Mouse (Mus musculus) heart, embryonic 15.5 days (tissue): ENCODE measurements around the gene Cdc42bpa. TPM values are rescaled to one million over a fixed set of nuclear protein-coding genes. Genes with fewer than 3 reads are reported as not detected.

Experiments used
- ATAC-seq: fragments of 200-750 bp; cut with Nextera tagmentation; replicated peaks from 2 replicates; pipeline ENCODE4 v1.8.0; 2017; ENCODE audit warnings: low read depth, moderate TSS enrichment; ENCODE audit not compliant: insufficient number of reproducible peaks, insufficient read depth, low FRiP score
- H3K27ac ChIP-seq: fragments of 300-500 bp; sonication (generic); 2 replicates; pipeline ENCODE4 v1.5.1; 2015; ENCODE audit warnings: mild to moderate bottlenecking, inconsistent platforms
- H3K27me3 ChIP-seq: fragments of 300-500 bp; sonication (generic); 2 replicates; pipeline ENCODE4 v1.6.1; 2015; ENCODE audit warnings: inconsistent platforms
- H3K36me3 ChIP-seq: fragments of 300-500 bp; sonication (generic); 2 replicates; pipeline ENCODE4 v1.6.1; 2015; ENCODE audit warnings: mild to moderate bottlenecking, inconsistent platforms
- H3K4me1 ChIP-seq: fragments of 300-500 bp; sonication (generic); replicated peaks from 2 replicates; pipeline ENCODE4 v1.6.1; 2015; ENCODE audit warnings: inconsistent platforms
- H3K4me2 ChIP-seq: fragments of 300-500 bp; sonication (generic); 2 replicates; pipeline ENCODE4 v1.6.1; 2015; ENCODE audit warnings: inconsistent platforms, mild to moderate bottlenecking, moderate library complexity
- H3K4me3 ChIP-seq: fragments of 300-500 bp; sonication (generic); 2 replicates; pipeline ENCODE4 v1.5.1; 2015; ENCODE audit warnings: mild to moderate bottlenecking, inconsistent platforms
- H3K9ac ChIP-seq: fragments of 300-500 bp; sonication (generic); 2 replicates; pipeline ENCODE4 v1.6.1; 2015; ENCODE audit warnings: mild to moderate bottlenecking, inconsistent platforms
- H3K9me3 ChIP-seq: fragments of 300-500 bp; sonication (generic); replicated peaks from 2 replicates; pipeline ENCODE4 v1.6.1; 2016; ENCODE audit warnings: inconsistent platforms
- WGBS: fragments of 180-500 bp; shearing (Covaris S2); methylation state at CpG from one replicate; pipeline ENCODE4 v1.1.7; 2015; ENCODE audit warnings: mixed read lengths; 5-methylcytosine and 5-hydroxymethylcytosine counted together
- polyA plus RNA-seq: library from polyadenylated mRNA; unstranded; fragments of >200 nt; fragmentation: Nextera tagmentation; extraction: Ambion mirVana; gene quantifications from 2 replicates; pipeline ENCODE4 v1.2.1, GENCODE M21; 2015

Gene Cdc42bpa
- polyA plus RNA-seq, 1 experiment from 2014 or later = 11.4 TPM

GRCm38 (mm10) chr1:180045172-180045571 lies 84.9 kb downstream of the Cdc42bpa start:
- Histone ChIP-seq H3K27me3 (no peaks in the 10 kb centered on the region), H3K4me3 (no peak overlapping the region), H3K36me3 (peaks cover 23% of the 10 kb centered on the region), H3K4me2 (no peak overlapping the region), H3K9ac (no peak overlapping the region), H3K27ac (no peak overlapping the region), H3K9me3 (no peaks in the 10 kb centered on the region), H3K4me1 (no peaks in the 10 kb centered on the region)
- ATAC-seq = no peak

- WGBS = 96% methylated on average over 1 of the region's 1 CpGs
- H3K9ac ChIP-seq = no peak overlapping the region
- no peak overlapping the region for H3K27ac ChIP-seq
- H3K4me3 ChIP-seq = no peak overlapping the region
- H3K4me1 ChIP-seq = no peaks in the 10 kb centered on the region
- H3K27me3 ChIP-seq = no peaks in the 10 kb centered on the region
- no peak for ATAC-seq
- H3K36me3 ChIP-seq = no peaks in the 10 kb centered on the region; the same call in 1 of the 2 replicates
- no peak overlapping the region for H3K4me2 ChIP-seq
- no peaks in the 10 kb centered on the region for H3K9me3 ChIP-seq
These were observed 128.9 kb downstream of the Cdc42bpa start for GRCm38 (mm10) chr1:180089176-180089575.

GRCm38 (mm10) chr1:180098426-180098825 lies 138.2 kb downstream of the Cdc42bpa start:
- no peaks in the 10 kb centered on the region for H3K4me1 ChIP-seq
- no peak for ATAC-seq
- no peak overlapping the region for H3K4me2 ChIP-seq
- no peaks in the 10 kb centered on the region for H3K27me3 ChIP-seq
- peaks cover 7% of the 10 kb centered on the region for H3K36me3 ChIP-seq
- H3K27ac ChIP-seq = no peak overlapping the region
- H3K4me3 ChIP-seq = no peak overlapping the region
- H3K9me3 ChIP-seq = no peaks in the 10 kb centered on the region
- H3K9ac ChIP-seq = no peak overlapping the region
- WGBS = 96% methylated on average over 5 of the region's 5 CpGs

GRCm38 (mm10) chr1:180104567-180104966 lies 144.3 kb downstream of the Cdc42bpa start:
- no peaks in the 10 kb centered on the region for H3K4me1 ChIP-seq
- WGBS = 68% methylated on average over 3 of the region's 3 CpGs
- no peak for ATAC-seq
- H3K36me3 ChIP-seq = 0 out of 2 replicates have a peak, but pooled peaks cover 3% of the 10 kb centered on the region
- H3K4me2 ChIP-seq = no peak overlapping the region
- H3K9ac ChIP-seq = no peak overlapping the region
- H3K27me3 ChIP-seq = no peaks in the 10 kb centered on the region
- H3K9me3 ChIP-seq = no peaks in the 10 kb centered on the region
- H3K4me3 ChIP-seq = no peak overlapping the region
- no peak overlapping the region for H3K27ac ChIP-seq

- no peak overlapping the region for H3K27ac ChIP-seq
- no peak for ATAC-seq
- no peaks in the 10 kb centered on the region for H3K27me3 ChIP-seq
- no peak overlapping the region for H3K4me2 ChIP-seq
- 66% methylated on average over 5 of the region's 5 CpGs for WGBS
- peaks cover 6% of the 10 kb centered on the region; the same call in 1 of the 2 replicates for H3K36me3 ChIP-seq
- H3K9me3 ChIP-seq = no peaks in the 10 kb centered on the region
- no peaks in the 10 kb centered on the region for H3K4me1 ChIP-seq
- H3K4me3 ChIP-seq = no peak overlapping the region
- H3K9ac ChIP-seq = no peak overlapping the region
These were observed 148.8 kb downstream of the Cdc42bpa start for GRCm38 (mm10) chr1:180109050-180109449.

- no peaks in the 10 kb centered on the region for H3K4me1 ChIP-seq
- ATAC-seq = no peak
- peaks cover 4% of the 10 kb centered on the region; the same call in 1 of the 2 replicates for H3K36me3 ChIP-seq
- no peak overlapping the region for H3K9ac ChIP-seq
- no peak overlapping the region for H3K4me2 ChIP-seq
- H3K9me3 ChIP-seq = no peaks in the 10 kb centered on the region
- H3K4me3 ChIP-seq = no peak overlapping the region
- H3K27me3 ChIP-seq = no peaks in the 10 kb centered on the region
- 86% methylated on average over 1 of the region's 1 CpGs for WGBS
- no peak overlapping the region for H3K27ac ChIP-seq
These were observed 156.3 kb downstream of the Cdc42bpa start for GRCm38 (mm10) chr1:180116525-180116924.

GRCm38 (mm10) chr1:180118233-180118632 lies 158.0 kb downstream of the Cdc42bpa start:
- Histone ChIP-seq H3K36me3 (peaks cover 4% of the 10 kb centered on the region; the same call in 1 of the 2 replicates), H3K4me2 (no peak overlapping the region), H3K4me3 (no peak overlapping the region), H3K9me3 (no peaks in the 10 kb centered on the region), H3K4me1 (no peaks in the 10 kb centered on the region), H3K27ac (no peak overlapping the region), H3K27me3 (no peaks in the 10 kb centered on the region), H3K9ac (no peak overlapping the region)
- ATAC-seq = no peak
- 83% methylated on average over 8 of the region's 8 CpGs for WGBS

- no peak for ATAC-seq
These were observed 168.0 kb downstream of the Cdc42bpa start for GRCm38 (mm10) chr1:180128077-180128792.

GRCm38 (mm10) chr1:180131402-180131801 lies 171.1 kb downstream of the Cdc42bpa start:
- Histone ChIP-seq H3K9ac (no peak overlapping the region), H3K36me3 (peaks cover 5% of the 10 kb centered on the region; the same call in 1 of the 2 replicates), H3K4me3 (no peak overlapping the region), H3K4me1 (no peaks in the 10 kb centered on the region), H3K4me2 (no peak overlapping the region), H3K27me3 (no peaks in the 10 kb centered on the region), H3K9me3 (no peaks in the 10 kb centered on the region), H3K27ac (no peak overlapping the region)
- ATAC-seq = no peak
- 62% methylated on average over 3 of the region's 3 CpGs for WGBS

More at GRCm38 (mm10) chr1:180128077-180128792, 168.0 kb downstream of the Cdc42bpa start:
- no peaks in the 10 kb centered on the region for H3K27me3 ChIP-seq
- no peak overlapping the region for H3K4me2 ChIP-seq
- 82% methylated on average over 5 of the region's 5 CpGs for WGBS
- H3K36me3 ChIP-seq = 0 out of 2 replicates have a peak, but pooled peaks cover 3% of the 10 kb centered on the region
- H3K27ac ChIP-seq = no peak overlapping the region
- H3K9ac ChIP-seq = no peak overlapping the region
- H3K9me3 ChIP-seq = no peaks in the 10 kb centered on the region
- H3K4me3 ChIP-seq = no peak overlapping the region
- H3K4me1 ChIP-seq = no peaks in the 10 kb centered on the region

GRCm38 (mm10) chr1:180132187-180132586 lies 171.9 kb downstream of the Cdc42bpa start:
- Histone ChIP-seq H3K4me1 (no peaks in the 10 kb centered on the region), H3K9ac (no peak overlapping the region), H3K9me3 (no peaks in the 10 kb centered on the region), H3K4me2 (no peak overlapping the region), H3K27me3 (no peaks in the 10 kb centered on the region), H3K4me3 (no peak overlapping the region), H3K27ac (no peak overlapping the region), H3K36me3 (peaks cover 13% of the 10 kb centered on the region; the same call in 1 of the 2 replicates)
- 92% methylated on average over 4 of the region's 4 CpGs for WGBS
- ATAC-seq = no peak

GRCm38 (mm10) chr1:180139158-180139557 lies 178.9 kb downstream of the Cdc42bpa start:
- Histone ChIP-seq H3K9me3 (no peaks in the 10 kb centered on the region), H3K4me1 (no peaks in the 10 kb centered on the region), H3K4me2 (no peak overlapping the region), H3K36me3 (peaks cover 45% of the 10 kb centered on the region), H3K27me3 (no peaks in the 10 kb centered on the region), H3K27ac (no peak overlapping the region), H3K4me3 (no peak overlapping the region), H3K9ac (no peak overlapping the region)
- 78% methylated on average over 4 of the region's 4 CpGs for WGBS
- no peak for ATAC-seq

- H3K4me2 ChIP-seq = no peak overlapping the region
- H3K9ac ChIP-seq = no peak overlapping the region
- no peaks in the 10 kb centered on the region for H3K9me3 ChIP-seq
- H3K36me3 ChIP-seq = peaks cover 51% of the 10 kb centered on the region
- no peak for ATAC-seq
- no peaks in the 10 kb centered on the region for H3K4me1 ChIP-seq
- no peak overlapping the region for H3K27ac ChIP-seq
- no peak overlapping the region for H3K4me3 ChIP-seq
- 94% methylated on average over 2 of the region's 2 CpGs for WGBS
- H3K27me3 ChIP-seq = no peaks in the 10 kb centered on the region
These were observed 180.7 kb downstream of the Cdc42bpa start for GRCm38 (mm10) chr1:180140970-180141369.
